In genomic region chr4:14187797-14188196, GRCm38 (mm10) we compare ENCODE assay signal across 13 mouse cellular contexts.
"Had no signal": no experiment of that assay in that cellular context is flagged by ENCODE, and none has a peak within 500 bp of the region (broad histone marks: within the 10 kb centered on the region; RNA-seq: fewer than 3 reads in every experiment).

No protein-coding gene starts in this region.

- ATAC-seq: intestine, embryonic 16.5 days had no signal

- H3K36me3 ChIP-seq: liver, embryonic 13.5 days had no signal

- H3K9me3 ChIP-seq: liver, embryonic 13.5 days had no signal

- H3K27ac ChIP-seq: layer of hippocampus, adult 2 months; liver, embryonic 13.5 days; stomach, postnatal 0 days had no signal

- DNase-seq: kidney, postnatal 10 days; layer of hippocampus, adult 9-11 months; liver, embryonic 13.5 days; lung, adult 2 months; lung, postnatal 14 days; lung, postnatal 4 days; midbrain, embryonic 14.5 days; thymus, adult 2 months; thymus, postnatal 25 days had no signal

- H3K4me3 ChIP-seq: layer of hippocampus, adult 2 months; liver, embryonic 13.5 days had no signal

- H3K4me2 ChIP-seq: liver, embryonic 13.5 days; midbrain, embryonic 11.5 days had no signal

- H3K4me1 ChIP-seq: liver, embryonic 13.5 days had no signal

- H3K9ac ChIP-seq: liver, embryonic 13.5 days had no signal

- H3K27me3 ChIP-seq: liver, embryonic 13.5 days had no signal
